Mouse (Mus musculus): Measurements from ENCODE around the gene Gm17657.

Gm17657 gene

GRCm38 (mm10) chr17:29484431-29484830, 65.0 kb downstream of the Gm17657 start:
- no peak for DNase-seq

GRCm38 (mm10) chr17:29483282-29483681, 66.2 kb downstream of the Gm17657 start:
- no peak for DNase-seq

- DNase-seq: no peak
Observed at GRCm38 (mm10) chr17:29482632-29483031, 66.8 kb downstream of the Gm17657 start.

GRCm38 (mm10) chr17:29480256-29480655, 69.2 kb downstream of the Gm17657 start:
- DNase-seq: no peak

DNA sequence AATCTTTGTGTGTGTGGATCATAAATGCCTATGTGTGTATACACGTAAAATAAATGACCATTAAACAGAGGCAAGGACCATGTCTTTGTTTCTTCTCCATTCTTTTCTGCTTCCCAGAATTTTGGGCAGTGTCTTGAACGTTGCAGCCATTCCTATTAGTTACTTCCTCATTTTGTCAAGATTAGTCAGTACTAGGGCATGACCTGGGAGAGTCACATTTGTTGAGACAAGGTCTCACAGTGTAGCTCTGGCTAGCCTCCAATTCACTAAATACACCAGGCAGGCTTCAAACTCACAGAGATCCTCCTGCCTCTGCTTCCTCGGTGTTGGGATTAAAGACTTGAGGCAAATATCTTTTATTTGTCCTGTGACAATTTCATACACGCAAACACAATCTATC, 71.2 kb downstream of the Gm17657 start:
- DNase-seq: no peak

GRCm38 (mm10) chr17:29477357-29477756, 72.1 kb downstream of the Gm17657 start:
- DNase-seq: no peak

DNA sequence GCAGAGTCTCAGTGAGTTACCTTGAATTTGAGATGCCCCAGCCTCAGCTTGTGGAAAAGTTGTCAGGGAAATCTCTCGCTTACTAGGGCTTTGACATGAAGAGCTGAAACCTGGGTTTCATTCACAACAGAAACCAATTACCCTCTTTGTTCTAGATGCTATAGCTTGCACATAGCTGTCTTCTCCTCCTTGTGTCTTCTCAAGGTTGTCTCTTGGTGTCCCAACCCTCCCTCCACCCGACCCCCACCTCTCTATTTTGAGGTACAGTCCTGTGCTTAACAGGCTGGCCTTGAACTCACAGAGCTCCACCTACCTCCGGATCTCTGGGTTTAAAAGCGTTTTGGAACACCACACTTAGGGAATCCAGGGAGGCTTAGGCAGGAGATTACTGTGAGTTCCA, 73.0 kb downstream of the Gm17657 start:
- no peak for DNase-seq

DNA sequence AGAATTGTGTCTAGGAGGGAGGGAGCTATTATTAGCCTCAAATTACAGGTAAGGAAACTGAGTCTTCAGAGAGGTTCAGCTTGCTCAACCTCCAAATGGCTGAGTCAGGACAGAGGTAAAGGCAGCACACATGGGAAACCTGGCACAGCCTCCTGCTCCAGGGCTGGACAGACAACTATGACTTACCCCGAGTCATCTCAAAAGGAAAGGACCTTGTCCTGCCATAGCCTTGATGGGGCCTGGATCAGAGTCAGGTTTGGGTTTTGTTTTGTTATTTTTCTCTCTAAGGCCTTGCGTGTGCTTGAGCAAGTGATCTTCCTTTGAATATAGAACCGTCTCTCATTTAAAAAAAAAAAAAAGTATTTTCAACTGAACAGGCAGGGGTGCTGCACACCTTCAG, 74.3 kb downstream of the Gm17657 start:
- DNase-seq: no peak

GRCm38 (mm10) chr17:29474036-29474435, 75.4 kb downstream of the Gm17657 start:
- DNase-seq: peak in 1 of 2 experiments; percentile 33

- DNase-seq: no peak
Observed at GRCm38 (mm10) chr17:29473466-29473865, 76.0 kb downstream of the Gm17657 start.
